Mouse (Mus musculus): Measurements from ENCODE around the gene Zfp1. TPM values are rescaled to one million over a fixed set of nuclear protein-coding genes. Genes with fewer than 3 reads are reported as not detected.

Zfp1 gene
- polyA plus RNA-seq (2012; rRNA removed; ENCODE audit: low replicate concordance): 4.7 and 4.9 TPM in 2 replicates

GRCm38 (mm10) chr8:111643264-111644141, at the start of gene Zfp1:
Gene Zfp1, plus strand, starts transcription at chr8:111643401.

GRCm38 (mm10) chr8:111630105-111630521, 13.1 kb upstream of the Zfp1 start, which contains the start of gene Ldhd:
Gene Ldhd, minus strand, starts transcription at chr8:111630374.

GRCm38 (mm10) chr8:111690960-111691445, 47.8 kb downstream of the Zfp1 start, which contains the start of gene Ctrb1:
Gene Ctrb1, minus strand, starts transcription at chr8:111691010.

Other genes starting within 250 kb of the Zfp1 start
- gene Fa2h, start 249.6 kb upstream of the Zfp1 start, polyA plus RNA-seq (2012; rRNA removed; ENCODE audit: low replicate concordance): 3.3 and 12.6 TPM in 2 replicates
- gene Wdr59, start 121.3 kb upstream of the Zfp1 start, polyA plus RNA-seq (2012; rRNA removed; ENCODE audit: low replicate concordance): 6.7 and 10.4 TPM in 2 replicates
- 102 and 160 TPM in 2 replicates for gene Znrf1, start 107.3 kb upstream of the Zfp1 start, polyA plus RNA-seq (2012; rRNA removed; ENCODE audit: low replicate concordance)
- gene Ldhd, start 13.0 kb upstream of the Zfp1 start, polyA plus RNA-seq (2012; rRNA removed; ENCODE audit: low replicate concordance): 52.1 and 55.6 TPM in 2 replicates
- gene Ctrb1, start 47.6 kb downstream of the Zfp1 start, polyA plus RNA-seq (2012; rRNA removed; ENCODE audit: low replicate concordance): 0.26 and 3.7 TPM in 2 replicates
- 60.5 and 75.5 TPM in 2 replicates for gene Bcar1, start 100.4 kb downstream of the Zfp1 start, polyA plus RNA-seq (2012; rRNA removed; ENCODE audit: low replicate concordance)
- 1.5 and 4.4 TPM in 2 replicates for gene Cfdp1, start 210.9 kb downstream of the Zfp1 start, polyA plus RNA-seq (2012; rRNA removed; ENCODE audit: low replicate concordance)
- gene Tmem170, start 233.3 kb downstream of the Zfp1 start, polyA plus RNA-seq (2012; rRNA removed; ENCODE audit: low replicate concordance): 2.7 and 4.2 TPM in 2 replicates